Mouse (Mus musculus) adrenal gland, postnatal 14 days (tissue): ENCODE results near the gene Ccpg1os. TPM values are rescaled to one million over a fixed set of nuclear protein-coding genes. Genes with fewer than 3 reads are reported as not detected.

Experiments
- DNase-seq: peaks from one replicate; pipeline ENCODE4 v3.0.0; 2021; ENCODE audit warnings: mixed read lengths
- total RNA-seq: library from RNA; stranded (reverse); gene quantifications from 2 replicates; pipeline ENCODE4 v1.2.3, GENCODE M21; 2021

The Ccpg1os gene
- total RNA-seq, 1 experiment from 2014 or later: 13.3 TPM

GRCm38 (mm10) chr9:72987703-72988102 is 2.5 kb upstream of the Ccpg1os start:
- no peak for DNase-seq

- DNase-seq: no peak
Measured at GRCm38 (mm10) chr9:72983066-72983465, 2.1 kb downstream of the Ccpg1os start.

- DNase-seq: no peak
Measured at GRCm38 (mm10) chr9:72975242-72975641, 9.9 kb downstream of the Ccpg1os start.

- DNase-seq: no peak
Measured at GRCm38 (mm10) chr9:72974734-72975133, 10.4 kb downstream of the Ccpg1os start.

GRCm38 (mm10) chr9:72972984-72973383 is 12.2 kb downstream of the Ccpg1os start:
- DNase-seq: no peak

- no peak for DNase-seq
Measured at GRCm38 (mm10) chr9:72972435-72972834, 12.7 kb downstream of the Ccpg1os start.

- DNase-seq: peak; percentile 36
Measured at GRCm38 (mm10) chr9:72969874-72970273, 15.3 kb downstream of the Ccpg1os start.

GRCm38 (mm10) chr9:72968349-72969061 is 16.7 kb downstream of the Ccpg1os start:
- peak; percentile 65 for DNase-seq

- no peak for DNase-seq
Measured at GRCm38 (mm10) chr9:72961959-72962358, 23.2 kb downstream of the Ccpg1os start.

- DNase-seq: no peak
Measured at GRCm38 (mm10) chr9:72961346-72961745, 23.8 kb downstream of the Ccpg1os start.

GRCm38 (mm10) chr9:72958521-72959450 is 26.4 kb downstream of the Ccpg1os start, which contains the start of the genes Dyx1c1 and Gm44503:
TSS of gene Dyx1c1 (plus strand) at chr9:72958785.
TSS of gene Gm44503 (plus strand) at chr9:72958852.
- DNase-seq: peak; percentile 92

GRCm38 (mm10) chr9:72955546-72955945 is 29.6 kb downstream of the Ccpg1os start:
- peak; percentile 70 for DNase-seq

- DNase-seq: peak; percentile 55
Measured at GRCm38 (mm10) chr9:72954746-72955145, 30.4 kb downstream of the Ccpg1os start.

- no peak for DNase-seq
Measured at GRCm38 (mm10) chr9:72949572-72949971, 35.6 kb downstream of the Ccpg1os start.

GRCm38 (mm10) chr9:72947010-72947409 is 38.2 kb downstream of the Ccpg1os start:
- DNase-seq: no peak

- no peak for DNase-seq
Measured at GRCm38 (mm10) chr9:72944286-72944685, 40.9 kb downstream of the Ccpg1os start.

GRCm38 (mm10) chr9:72943424-72943823 is 41.8 kb downstream of the Ccpg1os start:
- no peak for DNase-seq

- DNase-seq: peak; percentile 15
Measured at GRCm38 (mm10) chr9:72936301-72936700, 48.9 kb downstream of the Ccpg1os start.

GRCm38 (mm10) chr9:72935309-72935708 is 49.9 kb downstream of the Ccpg1os start:
- DNase-seq: no peak

GRCm38 (mm10) chr9:72931166-72931790 is 53.9 kb downstream of the Ccpg1os start:
- no peak for DNase-seq
